Mouse (Mus musculus) thymus, adult 2 months (tissue): ENCODE measurements around the gene Kif6. TPM values are rescaled to one million over a fixed set of nuclear protein-coding genes. Genes with fewer than 3 reads are reported as not detected.

Experiments used
- DNase-seq: peaks from one replicate; pipeline ENCODE4 v3.0.0; 2021
- H3K27ac ChIP-seq: fragments of 200-500 bp; 2 replicates; pipeline ENCODE4 v1.5.1; 2012; ENCODE audit warnings: low read length, control low read depth; ENCODE audit not compliant: control insufficient read depth, insufficient read depth
- H3K27me3 ChIP-seq: fragments of 200-500 bp; 2 replicates; pipeline ENCODE4 v1.6.1; 2012; ENCODE audit warnings: mild to moderate bottlenecking, low read length, moderate library complexity, mixed read lengths; ENCODE audit not compliant: control insufficient read depth, insufficient read depth
- H3K36me3 ChIP-seq: fragments of 200-500 bp; 2 replicates; pipeline ENCODE4 v1.6.1; 2012; ENCODE audit warnings: mild to moderate bottlenecking, low read length, moderate library complexity; ENCODE audit not compliant: control insufficient read depth, insufficient read depth
- H3K4me1 ChIP-seq: fragments of 200-500 bp; replicated peaks from 2 replicates; pipeline ENCODE4 v1.6.1; 2012; ENCODE audit warnings: low read length; ENCODE audit not compliant: control insufficient read depth, insufficient read depth
- H3K4me3 ChIP-seq: fragments of 200-500 bp; 2 replicates; pipeline ENCODE4 v1.5.1; 2012; ENCODE audit warnings: mild to moderate bottlenecking, low read length, control low read depth, moderate library complexity; ENCODE audit not compliant: control insufficient read depth, insufficient read depth
- CTCF ChIP-seq: fragments of 200-500 bp; IDR thresholded peaks from 2 replicates; pipeline ENCODE4 v1.5.1; 2012; ENCODE audit warnings: mild to moderate bottlenecking, control low read depth, low read length, moderate library complexity, borderline replicate concordance; ENCODE audit not compliant: control insufficient read depth, poor library complexity, insufficient read depth; ENCODE audit errors: extremely low read depth
- POLR2A ChIP-seq: fragments of 200-500 bp; IDR thresholded peaks from 2 replicates; pipeline ENCODE4 v1.6.1; 2012; ENCODE audit warnings: mild to moderate bottlenecking, low read length, control low read depth, moderate library complexity; ENCODE audit not compliant: control insufficient read depth, poor library complexity, insufficient read depth; ENCODE audit errors: extremely low read depth
- WGBS: fragments of 180-500 bp; shearing (Covaris S2); methylation state at CpG from one replicate; pipeline ENCODE4 v1.1.7; 2018; 5-methylcytosine and 5-hydroxymethylcytosine counted together
- polyA plus RNA-seq: library from polyadenylated mRNA; depleted of rRNA; stranded (reverse); fragments of >200 nt; gene quantifications from 2 replicates; pipeline ENCODE4 v1.2.3, GENCODE M21; 2012

Kif6 gene
- polyA plus RNA-seq, 1 experiment, result 0.54 TPM

DNA sequence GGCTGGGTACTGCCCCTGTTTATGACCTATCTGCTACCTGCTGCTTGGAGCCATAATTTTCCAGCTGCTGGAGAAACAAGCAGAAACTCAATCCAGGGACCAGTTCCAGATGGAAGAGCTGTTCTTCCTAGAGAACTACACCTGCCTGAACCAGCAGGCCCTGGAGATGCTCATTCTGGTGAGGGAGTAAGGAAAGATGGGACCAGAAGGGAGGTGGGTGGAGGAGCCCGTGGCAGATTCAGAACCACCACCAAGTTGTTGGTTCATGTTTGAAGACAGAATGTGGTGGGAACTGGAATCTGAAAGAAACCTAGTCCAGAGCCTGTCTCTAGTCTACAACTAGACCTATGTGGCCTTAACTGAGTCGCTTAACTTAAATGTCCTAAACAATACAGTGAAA, 312.7 kb downstream of the Kif6 start:
- WGBS, result 89% methylated on average over 2 of the region's 2 CpGs
- Histone ChIP-seq H3K4me3 (no peak overlapping the region), H3K27ac (no peak overlapping the region), H3K36me3 (no peaks in the 10 kb centered on the region), H3K4me1 (no peaks in the 10 kb centered on the region), H3K27me3 (no peaks in the 10 kb centered on the region)
- TF ChIP-seq CTCF, result no peak
- TF ChIP-seq POLR2A, result no peak
- no peak for DNase-seq

DNA sequence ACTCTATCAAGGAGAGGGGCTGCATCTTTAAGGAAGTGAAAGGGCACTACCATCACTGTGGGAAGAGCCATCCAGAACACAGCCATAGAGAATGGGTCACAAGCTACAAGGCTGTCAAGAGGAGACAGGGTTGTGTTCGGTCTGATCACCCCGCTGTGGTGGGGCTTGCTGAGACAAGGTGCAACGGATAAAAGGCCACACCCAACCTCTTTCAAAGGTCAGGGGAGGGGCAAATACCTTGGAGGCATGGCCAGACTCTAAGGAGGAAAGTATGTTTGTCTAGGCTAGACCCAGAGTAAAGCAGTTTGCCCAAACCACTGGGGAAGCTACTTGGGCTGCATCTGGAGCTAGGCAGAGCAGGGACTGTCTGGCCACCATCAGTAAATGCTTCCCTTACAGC, 318.9 kb downstream of the Kif6 start:
- H3K4me3 ChIP-seq, result no peak overlapping the region
- no peak for TF ChIP-seq CTCF
- TF ChIP-seq POLR2A, result no peak
- no peak overlapping the region for H3K27ac ChIP-seq
- WGBS, result 82% methylated on average over 3 of the region's 3 CpGs
- H3K4me1 ChIP-seq, result no peaks in the 10 kb centered on the region
- no peaks in the 10 kb centered on the region for H3K36me3 ChIP-seq
- DNase-seq, result no peak
- no peaks in the 10 kb centered on the region for H3K27me3 ChIP-seq

DNA sequence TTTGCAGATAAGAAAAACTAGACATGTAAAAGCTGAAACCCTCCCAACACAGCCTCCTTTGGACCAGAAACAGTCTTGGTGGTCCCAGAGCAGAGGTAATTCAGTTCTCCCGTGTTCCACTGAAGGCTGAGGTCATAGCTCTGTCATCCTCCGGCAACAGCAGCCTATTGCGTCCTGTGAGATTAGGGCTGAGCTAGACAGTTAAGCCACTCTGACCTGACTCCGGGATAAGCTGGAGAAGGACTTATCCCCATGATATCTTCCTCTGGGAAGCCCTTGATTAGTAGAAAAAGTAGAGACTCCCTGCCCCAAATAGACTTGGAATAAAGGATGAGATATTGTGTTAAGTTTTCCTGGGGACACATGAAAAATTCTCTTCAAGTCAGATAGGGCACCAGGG, 319.6 kb downstream of the Kif6 start:
- Histone ChIP-seq H3K27ac (no peak overlapping the region), H3K4me1 (no peaks in the 10 kb centered on the region), H3K4me3 (no peak overlapping the region), H3K36me3 (no peaks in the 10 kb centered on the region), H3K27me3 (no peaks in the 10 kb centered on the region)
- no peak for DNase-seq
- no peak for TF ChIP-seq CTCF
- no peak for TF ChIP-seq POLR2A
- 83% methylated on average over 4 of the region's 4 CpGs for WGBS

DNA sequence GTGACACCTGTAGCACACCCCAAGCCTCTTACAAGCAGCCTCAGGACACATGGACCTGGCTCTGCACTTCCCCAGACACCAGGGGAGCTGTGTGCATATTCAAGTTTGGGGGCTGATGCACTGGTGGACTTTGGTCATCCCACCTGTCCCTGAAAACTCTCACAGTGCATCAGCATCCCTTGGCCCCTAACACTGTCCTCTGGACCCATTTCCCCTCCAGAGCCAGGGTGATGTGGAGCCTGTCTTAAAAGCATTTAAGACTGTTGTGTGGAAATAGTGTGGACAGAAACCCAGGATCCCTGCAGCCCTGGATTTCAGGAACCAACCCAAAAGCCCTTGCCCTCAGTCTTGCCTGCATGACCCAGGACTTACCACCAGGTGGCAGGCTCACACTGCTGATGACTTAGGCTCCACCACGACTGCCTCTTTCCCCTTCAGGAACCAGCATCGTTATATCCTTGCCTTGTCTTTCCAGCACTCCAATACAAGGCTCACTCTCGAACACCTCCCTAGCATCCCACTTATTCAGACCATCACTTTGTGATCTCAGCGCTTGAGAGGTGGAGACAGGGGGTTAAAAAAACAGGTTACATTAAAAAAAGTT, 320.8 kb downstream of the Kif6 start:
- H3K27me3 ChIP-seq, result no peaks in the 10 kb centered on the region
- 6% methylated on average over 4 of the region's 4 CpGs for WGBS
- H3K4me3 ChIP-seq, result no peak overlapping the region
- TF ChIP-seq POLR2A (no peak), CTCF (peak; percentile 88)
- H3K4me1 ChIP-seq, result no peaks in the 10 kb centered on the region
- no peaks in the 10 kb centered on the region for H3K36me3 ChIP-seq
- H3K27ac ChIP-seq, result no peak overlapping the region
- DNase-seq, result peak; percentile 65

DNA sequence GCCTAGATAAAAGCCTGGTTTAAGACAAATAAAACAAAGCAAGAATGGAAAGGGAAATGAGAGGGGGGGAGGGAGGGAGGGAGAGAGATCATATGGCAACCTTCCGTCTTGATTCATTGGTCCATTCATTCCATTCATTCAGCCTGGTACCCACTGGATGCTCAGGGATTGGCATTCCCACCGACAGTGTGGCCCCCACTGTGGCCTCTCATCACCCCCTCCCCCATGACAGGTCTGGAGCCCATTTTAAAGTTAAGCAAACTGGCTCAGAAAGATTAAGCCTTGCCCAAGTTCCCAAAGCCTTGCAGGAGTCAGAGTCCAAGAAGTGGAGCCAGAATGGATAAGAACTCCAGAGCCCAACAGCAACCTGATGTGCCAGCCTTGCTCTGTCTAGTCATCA, 321.3 kb downstream of the Kif6 start:
- WGBS, result 77% methylated on average over 2 of the region's 2 CpGs
- Histone ChIP-seq H3K27me3 (no peaks in the 10 kb centered on the region), H3K4me1 (no peaks in the 10 kb centered on the region), H3K4me3 (no peak overlapping the region), H3K36me3 (no peaks in the 10 kb centered on the region), H3K27ac (no peak overlapping the region)
- TF ChIP-seq POLR2A (no peak), CTCF (no peak)
- no peak for DNase-seq

DNA sequence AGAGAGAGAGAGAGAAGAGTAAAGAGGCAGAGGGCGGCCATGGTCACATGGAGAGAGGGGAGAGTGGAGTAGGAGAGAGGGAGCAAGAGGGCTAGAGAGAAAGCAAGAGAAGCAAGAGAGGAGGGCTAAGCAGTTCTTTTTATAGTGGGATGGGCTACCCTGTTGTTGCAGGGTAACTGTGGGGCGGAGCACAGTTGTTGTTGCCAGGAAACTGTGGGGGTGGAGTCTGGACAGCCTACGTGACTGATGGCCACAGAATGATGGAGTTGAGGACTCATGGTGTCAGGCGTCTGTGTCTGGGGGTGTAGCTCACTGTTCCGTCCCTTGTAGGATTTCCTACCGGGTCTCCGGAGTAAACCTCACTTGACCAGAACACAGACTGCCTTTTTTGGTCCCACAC, 324.2 kb downstream of the Kif6 start:
- no peaks in the 10 kb centered on the region for H3K36me3 ChIP-seq
- H3K4me3 ChIP-seq, result no peak overlapping the region
- WGBS, result 82% methylated on average over 7 of the region's 7 CpGs
- TF ChIP-seq CTCF (no peak), POLR2A (no peak)
- no peaks in the 10 kb centered on the region for H3K27me3 ChIP-seq
- DNase-seq, result no peak
- H3K27ac ChIP-seq, result no peak overlapping the region
- no peaks in the 10 kb centered on the region for H3K4me1 ChIP-seq

DNA sequence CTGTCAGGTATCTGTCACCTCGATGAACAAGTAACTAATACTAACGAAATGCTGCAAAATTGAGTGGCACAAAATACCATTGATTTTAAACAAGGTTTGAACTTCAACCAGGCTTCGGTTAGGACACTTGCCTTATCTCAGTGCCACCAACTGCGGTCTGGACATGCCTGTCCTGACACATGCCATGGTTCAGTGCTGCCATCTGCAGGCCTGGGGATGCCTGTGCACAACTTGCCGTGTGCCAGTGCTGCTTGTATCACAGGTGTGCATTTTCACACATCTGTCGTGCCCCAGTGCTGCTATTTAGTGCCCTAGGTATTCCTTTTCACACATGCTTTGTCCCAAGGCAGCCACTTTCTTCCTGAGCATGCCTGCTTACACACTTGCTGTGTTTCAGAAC, 327.7 kb downstream of the Kif6 start:
- Histone ChIP-seq H3K27ac (no peak overlapping the region), H3K27me3 (no peaks in the 10 kb centered on the region), H3K4me1 (no peaks in the 10 kb centered on the region), H3K4me3 (no peak overlapping the region), H3K36me3 (no peaks in the 10 kb centered on the region)
- DNase-seq, result peak; percentile 15
- 78% methylated on average over 6 of the region's 6 CpGs for WGBS
- 0 out of 2 replicates have a peak, but pooled peaks have one; percentile 26 for TF ChIP-seq CTCF
- TF ChIP-seq POLR2A, result no peak
